Comparison of ENCODE assay signal across 9 mouse cellular contexts in the genomic region with DNA sequence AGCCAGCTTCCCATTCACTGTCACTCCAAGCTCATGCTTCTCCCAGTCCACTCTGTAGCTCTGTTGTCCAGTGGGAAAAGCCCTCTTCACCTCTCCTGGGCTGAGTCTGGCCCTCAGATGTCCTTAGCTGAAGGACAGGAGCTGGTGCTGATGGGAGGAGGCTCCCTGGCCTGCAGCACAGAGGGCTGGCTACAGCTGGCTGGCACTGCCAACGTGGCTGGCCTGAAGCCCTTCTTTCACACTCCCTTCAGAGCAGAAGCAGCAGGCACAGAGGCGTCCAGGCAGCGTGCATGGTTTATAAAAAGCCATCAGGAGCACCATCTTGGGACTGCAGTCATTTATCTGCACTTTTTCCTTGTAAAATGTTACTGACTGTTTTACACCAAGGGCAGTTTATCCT. TPM values are rescaled to one million over a fixed set of nuclear protein-coding genes. Genes with fewer than 3 reads are reported as not detected.
DNase-seq lines count a peak whose midpoint lies in the region; ATAC-seq lines count a peak whose summit lies in the region.
"Had no signal": no experiment of that assay in that cellular context is flagged by ENCODE, and none has a peak within 500 bp of the region (broad histone marks: within the 10 kb centered on the region; RNA-seq: fewer than 3 reads in every experiment).

No protein-coding gene starts in this region.

- H3K4me3 ChIP-seq in megakaryocyte, embryonic 14.5 days (replicated peaks) = peak overlapping the region; percentile 36
- no peak overlapping the region for H3K4me3 ChIP-seq in intestine, embryonic 15.5 days (replicated peaks)
- H3K4me3 ChIP-seq: embryonic facial prominence, embryonic 15.5 days had no signal

- no peak overlapping the region for H3K27ac ChIP-seq in intestine, embryonic 15.5 days
- H3K27ac ChIP-seq: embryonic facial prominence, embryonic 15.5 days had no signal

- no peaks in the 10 kb centered on the region for H3K36me3 ChIP-seq in megakaryocyte, embryonic 14.5 days (replicated peaks; ENCODE audit: low read length)
- no peaks in the 10 kb centered on the region for H3K36me3 ChIP-seq in intestine, embryonic 15.5 days
- H3K36me3 ChIP-seq: embryonic facial prominence, embryonic 15.5 days had no signal

- no peak for ATAC-seq in megakaryocyte, adult 5-6 weeks (ENCODE audit: poor library complexity, severe bottlenecking)
- ATAC-seq in intestine, embryonic 15.5 days = no peak

- H3K27me3 ChIP-seq in megakaryocyte, embryonic 14.5 days (replicated peaks) = no peaks in the 10 kb centered on the region
- no peaks in the 10 kb centered on the region for H3K27me3 ChIP-seq in intestine, embryonic 15.5 days (replicated peaks)
- H3K27me3 ChIP-seq: embryonic facial prominence, embryonic 15.5 days had no signal

- H3K4me2 ChIP-seq in intestine, embryonic 15.5 days (replicated peaks) = no peak overlapping the region
- H3K4me2 ChIP-seq: embryonic facial prominence, embryonic 15.5 days had no signal

- DNase-seq in adrenal gland, postnatal 14 days = peak; percentile 29
- no peak for DNase-seq in adrenal gland, postnatal 4 days (ENCODE audit: low spot score in 2 of 2)
- peak; percentile 32 for DNase-seq in kidney, postnatal 14 days
- DNase-seq in right cerebral cortex, postnatal 25 days = peak; percentile 34
- no peak for DNase-seq in B cell, adult 2 months

- H3K9ac ChIP-seq in intestine, embryonic 15.5 days = no peak overlapping the region
- H3K9ac ChIP-seq: embryonic facial prominence, embryonic 15.5 days had no signal

- 59% methylated on average over 3 of the region's 3 CpGs for WGBS in intestine, embryonic 15.5 days

- H3K4me1 ChIP-seq in megakaryocyte, embryonic 14.5 days = no peaks in the 10 kb centered on the region
- H3K4me1 ChIP-seq in intestine, embryonic 15.5 days (replicated peaks) = no peaks in the 10 kb centered on the region
- H3K4me1 ChIP-seq: embryonic facial prominence, embryonic 15.5 days had no signal

- H3K9me3 ChIP-seq in megakaryocyte, embryonic 14.5 days = peaks cover 30% of the 10 kb centered on the region
- H3K9me3 ChIP-seq in intestine, embryonic 15.5 days = no peaks in the 10 kb centered on the region
- H3K9me3 ChIP-seq: embryonic facial prominence, embryonic 15.5 days had no signal

RNA-seq across cellular contexts. Expression of a gene that starts 13.7 kb away (rescaled TPM):
- 0.33 and 0.34 TPM in 2 replicates for total RNA-seq in adrenal gland, postnatal 14 days (2021)
- 1 to 10 TPM; 1.7 to 4.6 TPM for total RNA-seq in adrenal gland, postnatal 4 days (2021)
- 0.28 TPM in 1 of 2 replicates, not detected in the other for polyA plus RNA-seq in megakaryocyte, embryonic 14.5 days (2012; ENCODE audit: insufficient read depth, low replicate concordance)
- total RNA-seq in megakaryocyte, adult 5-6 weeks (2015) = 58.0 and 59.6 TPM in 2 replicates
- 41.6 and 61.4 TPM in 2 replicates for total RNA-seq in megakaryocyte, adult 5-6 weeks (2017)
- 5.5 and 6.4 TPM in 2 replicates for polyA plus RNA-seq in intestine, embryonic 15.5 days (2015; fragmentation: Nextera tagmentation; extraction: Ambion mirVana)

Comparison
In these comparisons a context has a peak if more than half of its experiments do, and no peak if none do; other contexts are left out.
1. DNase-seq: peak in adrenal gland, postnatal 14 days (single experiment), kidney, postnatal 14 days (single experiment) and right cerebral cortex, postnatal 25 days (single experiment); none in adrenal gland, postnatal 4 days (0 of 2) and B cell, adult 2 months (0 of 2).
2. RNA of a gene that starts 13.7 kb away (total RNA-seq): 41.6 to 61.4 TPM in megakaryocyte, adult 5-6 weeks; 1.7 to 4.6 TPM in adrenal gland, postnatal 4 days and 0.33 to 0.34 TPM in adrenal gland, postnatal 14 days; every median in the first group is over 4 times any median in the second.